Mouse (Mus musculus) regulatory T cell (primary cell): ENCODE measurements around the gene Ldah.
"Not testable (repeated sequence)": the region's sequence is repeated elsewhere in the genome, so short reads cannot be mapped to it uniquely, and the experiment has no call there.

Experiments used
- in situ Hi-C: fragments of 300-600 bp; cut with MboI, MseI; formaldehyde crosslinking; loops from one replicate; pipeline ENCODE4 v1.15.1; 2025; ENCODE audit warnings: high pct_unique_total_duplicates

Gene Ldah

GRCm38 (mm10) chr12:8207978-8208403 is at the start of gene Ldah:
Ldah (plus strand) TSS chr12:8208107.
- in situ Hi-C loops: loop anchor here (10.0 to 25.0 kb wide), 2 partner anchors 567 to 829 kb away; partner anchors contain the start of genes Sdc1 and Ttc32

GRCm38 (mm10) chr12:8167743-8168142 is 40.2 kb upstream of the Ldah start:
- in situ Hi-C loops: no loop called here

GRCm38 (mm10) chr12:8180921-8181320 is 27.0 kb upstream of the Ldah start:
- in situ Hi-C loops: no loop called here

GRCm38 (mm10) chr12:8181744-8182143 is 26.2 kb upstream of the Ldah start:
- in situ Hi-C loops: no loop called here

- in situ Hi-C loops: no loop called here
Measured at GRCm38 (mm10) chr12:8184518-8184917, 23.4 kb upstream of the Ldah start.

GRCm38 (mm10) chr12:8188161-8188560 is 19.7 kb upstream of the Ldah start:
- in situ Hi-C loops: no loop called here

GRCm38 (mm10) chr12:8188796-8189535 is 18.9 kb upstream of the Ldah start:
- in situ Hi-C loops: not testable (repeated sequence)

GRCm38 (mm10) chr12:8189722-8190121 is 18.2 kb upstream of the Ldah start:
- in situ Hi-C loops: no loop called here

GRCm38 (mm10) chr12:8205721-8206120 is 2.2 kb upstream of the Ldah start:
- in situ Hi-C loops: loop anchor here (10.0 to 25.0 kb wide), 2 partner anchors 569 to 832 kb away; partner anchors contain the start of genes Sdc1 and Ttc32

GRCm38 (mm10) chr12:8207578-8207977 is 329 bp upstream of the Ldah start:
- in situ Hi-C loops: loop anchor here (10.0 to 25.0 kb wide), 2 partner anchors 567 to 830 kb away; partner anchors contain the start of genes Sdc1 and Ttc32

- in situ Hi-C loops: loop anchor here (25.0 kb wide), 1 partner anchor 821 kb away; the partner anchor contains the start of gene Ttc32
Measured at GRCm38 (mm10) chr12:8216392-8217280, 8.7 kb downstream of the Ldah start.

- in situ Hi-C loops: loop anchor here (25.0 kb wide), 1 partner anchor 814 kb away; the partner anchor contains the start of gene Ttc32
Measured at GRCm38 (mm10) chr12:8223036-8223435, 15.1 kb downstream of the Ldah start.

GRCm38 (mm10) chr12:8231101-8231500 is 23.2 kb downstream of the Ldah start:
- in situ Hi-C loops: loop anchor here (10.0 kb wide), 1 partner anchor 166 kb away; no protein-coding TSS in a partner anchor

- in situ Hi-C loops: loop anchor here (10.0 kb wide), 1 partner anchor 168 kb away; no protein-coding TSS in a partner anchor
Measured at GRCm38 (mm10) chr12:8232679-8233078, 24.8 kb downstream of the Ldah start.

- in situ Hi-C loops: no loop called here
Measured at GRCm38 (mm10) chr12:8242181-8242580, 34.3 kb downstream of the Ldah start.

- in situ Hi-C loops: no loop called here
Measured at GRCm38 (mm10) chr12:8244746-8245145, 36.8 kb downstream of the Ldah start.

- in situ Hi-C loops: no loop called here
Measured at GRCm38 (mm10) chr12:8260297-8260696, 52.4 kb downstream of the Ldah start.

- in situ Hi-C loops: no loop called here
Measured at GRCm38 (mm10) chr12:8266311-8266710, 58.4 kb downstream of the Ldah start.

GRCm38 (mm10) chr12:8269627-8270026 is 61.7 kb downstream of the Ldah start:
- in situ Hi-C loops: no loop called here

- in situ Hi-C loops: no loop called here
Measured at GRCm38 (mm10) chr12:8271405-8271804, 63.5 kb downstream of the Ldah start.

- in situ Hi-C loops: no loop called here
Measured at GRCm38 (mm10) chr12:8273471-8274171, 65.7 kb downstream of the Ldah start.
